Mouse (Mus musculus): ENCODE results near the gene Prg4.

Gene Prg4

DNA sequence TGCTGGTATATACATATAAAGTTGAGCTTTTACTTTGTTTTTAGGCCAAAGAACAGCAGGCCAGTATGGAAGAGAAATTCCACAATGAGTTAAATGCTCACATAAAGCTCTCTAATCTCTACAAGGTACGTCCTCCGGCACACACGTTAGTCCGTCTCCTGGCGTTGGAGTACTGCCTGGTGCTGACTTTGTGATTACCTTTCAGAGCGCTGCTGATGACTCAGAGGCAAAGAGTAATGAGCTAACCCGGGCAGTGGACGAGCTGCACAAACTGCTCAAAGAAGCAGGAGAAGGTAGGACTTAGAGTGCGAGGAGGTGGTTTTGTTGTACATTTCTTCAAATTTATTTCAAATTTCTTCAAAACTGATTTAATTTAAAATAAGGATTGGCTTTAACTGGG, 58.7 kb downstream of the Prg4 start:
- no peak for DNase-seq (ENCODE audit: extremely low spot score, low spot score)

DNA sequence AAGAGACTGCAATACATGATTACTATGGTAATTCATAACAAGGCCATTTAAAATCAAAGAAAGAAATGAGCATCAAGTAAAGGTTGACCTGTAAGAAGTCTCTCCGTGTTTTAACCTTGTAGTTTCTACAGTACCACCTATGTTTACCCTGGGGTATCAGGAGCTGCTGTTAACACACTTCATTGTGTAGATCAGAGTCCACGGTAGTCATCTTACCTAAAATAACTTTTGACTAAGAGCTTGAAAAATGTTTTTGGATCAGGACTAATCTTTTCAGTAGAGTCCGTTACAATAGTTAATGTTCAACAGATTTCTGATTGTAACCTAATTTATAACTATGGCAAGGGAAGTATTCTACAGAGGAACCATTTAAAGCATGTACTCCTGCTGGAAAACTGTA, 61.4 kb downstream of the Prg4 start:
- DNase-seq (ENCODE audit: extremely low spot score, low spot score), result no peak

DNA sequence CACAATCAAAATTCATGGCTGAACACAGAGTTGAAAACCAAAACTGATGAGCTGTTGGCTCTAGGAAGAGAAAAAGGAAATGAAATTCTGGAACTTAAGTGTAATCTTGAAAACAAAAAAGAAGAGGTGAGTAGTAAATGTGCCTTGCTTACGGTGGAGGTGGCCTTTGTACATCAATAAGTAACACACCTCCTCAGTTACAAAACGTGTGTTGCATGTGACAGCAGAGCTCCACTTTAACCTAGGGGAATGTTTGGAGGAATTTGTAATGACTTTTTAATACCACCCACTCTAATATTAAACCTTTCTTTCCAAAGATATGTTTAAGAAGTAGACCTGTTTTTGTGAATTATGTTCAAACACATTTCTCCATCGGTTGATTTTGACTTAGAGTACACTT, 62.1 kb downstream of the Prg4 start:
- DNase-seq (ENCODE audit: extremely low spot score, low spot score), result no peak
